Mouse (Mus musculus) bone marrow, adult 2 months (tissue): ENCODE results near the gene Padi6. TPM values are rescaled to one million over a fixed set of nuclear protein-coding genes. Genes with fewer than 3 reads are reported as not detected.
A peak's percentile ranks its signal among the peaks of the same experiment; 100 is the strongest.

Experiments used
- H3K27ac ChIP-seq: fragments of 200-500 bp; 2 replicates; pipeline ENCODE4 v1.5.1; 2012; ENCODE audit warnings: low read depth, mild to moderate bottlenecking, control low read depth, inconsistent platforms, low read length; ENCODE audit not compliant: control insufficient read depth, poor library complexity, insufficient read depth
- H3K4me1 ChIP-seq: fragments of 200-500 bp; 2 replicates; pipeline ENCODE4 v1.6.1; 2011; ENCODE audit warnings: low read length; ENCODE audit not compliant: control insufficient read depth, insufficient read depth
- H3K4me3 ChIP-seq: fragments of 200-500 bp; replicated peaks from 2 replicates; pipeline ENCODE3; 2011; ENCODE audit warnings: mild to moderate bottlenecking, low read depth, low read length, control low read depth; ENCODE audit not compliant: control insufficient read depth
- CTCF ChIP-seq: fragments of 200-500 bp; IDR thresholded peaks from 2 replicates; pipeline ENCODE4 v1.5.1; 2011; ENCODE audit warnings: low read length, control low read depth; ENCODE audit not compliant: control insufficient read depth, insufficient read depth
- POLR2A ChIP-seq: fragments of 200-500 bp; IDR thresholded peaks from 2 replicates; pipeline ENCODE4 v1.6.1; 2011; ENCODE audit warnings: low read depth, mild to moderate bottlenecking, control low read depth, low read length, borderline replicate concordance; ENCODE audit not compliant: control insufficient read depth
- WGBS: fragments of 180-500 bp; shearing (Covaris S2); methylation state at CpG from one replicate; pipeline ENCODE4 v1.1.7; 2018; 5-methylcytosine and 5-hydroxymethylcytosine counted together
- polyA plus RNA-seq: library from polyadenylated mRNA; stranded (reverse); fragments of >200 nt; gene quantifications from 2 replicates; pipeline ENCODE4 v1.2.4, GENCODE M21; 2011; ENCODE audit warnings: low replicate concordance; ENCODE audit not compliant: missing spikeins, insufficient read depth, insufficient read length

Padi6 gene
- polyA plus RNA-seq, 1 experiment: not detected

GRCm38 (mm10) chr4:140782821-140783220 is 40.4 kb upstream of the Padi6 start:
- H3K27ac ChIP-seq: peak overlapping the region; percentile 78
- no peak for TF ChIP-seq CTCF
- no peak for TF ChIP-seq POLR2A
- H3K4me1 ChIP-seq: peaks cover 6% of the 10 kb centered on the region; the same call in 1 of the 2 replicates
- peak overlapping the region; percentile 50 for H3K4me3 ChIP-seq
- WGBS: 21% methylated on average over 9 of the region's 9 CpGs

- no peak for TF ChIP-seq CTCF
- no peak for TF ChIP-seq POLR2A
- H3K4me3 ChIP-seq: no peak overlapping the region
- H3K4me1 ChIP-seq: peaks cover 6% of the 10 kb centered on the region; the same call in 1 of the 2 replicates
- 86% methylated on average over 14 of the region's 14 CpGs for WGBS
- H3K27ac ChIP-seq: no peak overlapping the region
Observed at GRCm38 (mm10) chr4:140780507-140780906, 38.1 kb upstream of the Padi6 start.

GRCm38 (mm10) chr4:140779803-140780397 is 37.5 kb upstream of the Padi6 start:
- peak overlapping the region; percentile 78 for H3K27ac ChIP-seq
- no peak for TF ChIP-seq CTCF
- TF ChIP-seq POLR2A: no peak
- 64% methylated on average over 19 of the region's 19 CpGs for WGBS

GRCm38 (mm10) chr4:140776623-140777022 is 34.2 kb upstream of the Padi6 start:
- Histone ChIP-seq H3K4me3 (no peak overlapping the region), H3K27ac (no peak overlapping the region), H3K4me1 (peaks cover 6% of the 10 kb centered on the region)
- 77% methylated on average over 13 of the region's 13 CpGs for WGBS
- no peak for TF ChIP-seq POLR2A
- TF ChIP-seq CTCF: no peak

More at GRCm38 (mm10) chr4:140779803-140780397, 37.5 kb upstream of the Padi6 start:
- H3K4me3 ChIP-seq: no peak overlapping the region
- peaks cover 6% of the 10 kb centered on the region; the same call in 1 of the 2 replicates for H3K4me1 ChIP-seq

GRCm38 (mm10) chr4:140775876-140776275 is 33.4 kb upstream of the Padi6 start:
- WGBS: 84% methylated on average over 10 of the region's 10 CpGs
- TF ChIP-seq CTCF (no peak), POLR2A (no peak)
- Histone ChIP-seq H3K4me3 (no peak overlapping the region), H3K4me1 (peaks cover 6% of the 10 kb centered on the region), H3K27ac (no peak overlapping the region)

- Histone ChIP-seq H3K4me3 (no peak overlapping the region), H3K27ac (peak overlapping the region; percentile 35; the same call in 1 of the 2 replicates), H3K4me1 (peaks cover 6% of the 10 kb centered on the region)
- 73% methylated on average over 9 of the region's 9 CpGs for WGBS
- TF ChIP-seq POLR2A: no peak
- TF ChIP-seq CTCF: no peak
Observed at GRCm38 (mm10) chr4:140774893-140775292, 32.5 kb upstream of the Padi6 start.

- no peak for TF ChIP-seq CTCF
- peak; percentile 74; the same call in 1 of the 2 replicates for TF ChIP-seq POLR2A
- Histone ChIP-seq H3K27ac (peak within 1 kb of the TSS; percentile 75), H3K4me1 (peaks cover 4% of the 10 kb centered on the region), H3K4me3 (peak within 1 kb of the TSS; percentile 80)
- WGBS: 35% methylated on average over 21 of the region's 21 CpGs
Observed at GRCm38 (mm10) chr4:140774025-140774800, 31.8 kb upstream of the Padi6 start, which contains the start of gene Padi4. TSS of gene Padi4 (minus strand) at chr4:140774236.

- peaks cover 3% of the 10 kb centered on the region for H3K4me1 ChIP-seq
- peak overlapping the region; percentile 73 for H3K27ac ChIP-seq
- TF ChIP-seq POLR2A (no peak), CTCF (no peak)
- whole genome bisulfite sequencing: 5% methylated on average over 4 of the region's 4 CpGs
- peak overlapping the region; percentile 26 for H3K4me3 ChIP-seq
Observed at GRCm38 (mm10) chr4:140771091-140771490, 28.6 kb upstream of the Padi6 start.
